Mouse (Mus musculus) midbrain, embryonic 12.5 days (tissue): Measurements from ENCODE around the gene Nlrp4f. TPM values are rescaled to one million over a fixed set of nuclear protein-coding genes. Genes with fewer than 3 reads are reported as not detected.
A peak's percentile ranks its signal among the peaks of the same experiment; 100 is the strongest.

Source experiments
- ATAC-seq: fragments of 200-750 bp; cut with Nextera tagmentation; 2 replicates; pipeline ENCODE4 v1.8.0; 2017; ENCODE audit warnings: low read depth, moderate TSS enrichment, moderate library complexity; ENCODE audit not compliant: low FRiP score
- H3K27ac ChIP-seq: fragments of 300-500 bp; sonication (generic); replicated peaks from 2 replicates; pipeline ENCODE4 v1.5.1; 2016; ENCODE audit warnings: mild to moderate bottlenecking
- H3K27me3 ChIP-seq: fragments of 300-500 bp; sonication (generic); 2 replicates; pipeline ENCODE4 v1.6.1; 2016; ENCODE audit warnings: mild to moderate bottlenecking
- H3K36me3 ChIP-seq: fragments of 300-500 bp; sonication (generic); 2 replicates; pipeline ENCODE4 v1.6.1; 2016
- H3K4me1 ChIP-seq: fragments of 300-500 bp; sonication (generic); 2 replicates; pipeline ENCODE4 v1.6.1; 2016
- H3K4me2 ChIP-seq: fragments of 300-500 bp; sonication (generic); replicated peaks from 2 replicates; pipeline ENCODE4 v1.6.1; 2016; ENCODE audit warnings: mild to moderate bottlenecking, moderate library complexity
- H3K4me3 ChIP-seq: fragments of 300-500 bp; sonication (generic); 2 replicates; pipeline ENCODE4 v1.5.1; 2016; ENCODE audit warnings: mild to moderate bottlenecking
- H3K9ac ChIP-seq: fragments of 300-500 bp; sonication (generic); replicated peaks from 2 replicates; pipeline ENCODE4 v1.6.1; 2016; ENCODE audit warnings: mild to moderate bottlenecking, moderate library complexity
- H3K9me3 ChIP-seq: fragments of 300-500 bp; sonication (generic); 2 replicates; pipeline ENCODE4 v1.6.1; 2016; ENCODE audit warnings: mild to moderate bottlenecking
- WGBS: fragments of 180-500 bp; shearing (Covaris S2); methylation state at CpG from one replicate; pipeline ENCODE4 v1.1.7; 2016; 5-methylcytosine and 5-hydroxymethylcytosine counted together
- polyA plus RNA-seq: library from polyadenylated mRNA; unstranded; fragments of >200 nt; fragmentation: Nextera tagmentation; extraction: Ambion mirVana; gene quantifications from 2 replicates; pipeline ENCODE4 v1.2.1, GENCODE M21; 2016

The Nlrp4f gene
- polyA plus RNA-seq, 1 experiment from 2014 or later, result not detected

DNA sequence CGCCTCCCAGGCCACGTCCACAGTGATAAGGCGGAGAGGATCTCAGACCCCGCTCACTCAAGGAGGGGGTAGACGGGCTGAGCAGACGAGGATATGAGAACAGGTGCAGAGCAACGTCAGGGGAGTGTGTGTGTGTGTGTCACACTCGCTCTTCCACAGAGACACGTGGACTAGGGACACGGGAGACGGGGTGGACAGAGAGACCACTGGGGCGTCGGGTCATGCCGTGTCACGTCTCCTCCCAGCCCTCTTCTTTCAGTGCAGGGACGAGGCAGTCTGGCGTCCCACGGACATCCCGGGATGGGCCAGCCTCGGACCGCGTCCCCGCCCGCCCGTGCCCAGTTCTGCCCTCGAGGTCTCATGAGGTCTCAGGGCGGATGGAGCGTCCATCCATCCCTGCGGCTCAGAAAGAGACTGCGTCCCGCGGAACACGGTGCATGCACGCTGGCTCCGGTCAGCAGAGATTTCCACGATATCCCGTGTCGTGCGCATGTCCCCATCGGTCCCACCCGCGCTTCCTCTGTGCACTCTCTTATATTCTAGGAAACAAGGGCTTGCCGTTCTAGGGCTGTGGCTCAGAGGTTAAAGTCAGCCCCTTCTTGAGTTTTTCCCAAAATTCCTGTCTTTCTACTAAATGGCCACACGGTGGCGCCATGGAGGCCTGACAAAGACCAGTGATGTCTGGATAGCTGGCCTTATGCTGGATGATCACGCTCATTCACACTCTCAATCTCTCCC, 29.9 kb downstream of the Nlrp4f start:
- Histone ChIP-seq H3K4me3 (peak overlapping the region; percentile 31), H3K36me3 (no peaks in the 10 kb centered on the region), H3K27me3 (no peaks in the 10 kb centered on the region), H3K27ac (no peak overlapping the region), H3K9me3 (no peaks in the 10 kb centered on the region), H3K4me1 (peaks cover 4% of the 10 kb centered on the region), H3K9ac (peak overlapping the region; percentile 32; the same call in 1 of the 2 replicates), H3K4me2 (peak overlapping the region; percentile 50)
- ATAC-seq, result peak; percentile 73
- 23% methylated on average over 46 of the region's 46 CpGs for WGBS

GRCm38 (mm10) chr13:65174102-65174501, 31.7 kb downstream of the Nlrp4f start:
- H3K4me2 ChIP-seq, result no peak overlapping the region
- H3K36me3 ChIP-seq, result no peaks in the 10 kb centered on the region
- no peak overlapping the region for H3K9ac ChIP-seq
- no peaks in the 10 kb centered on the region for H3K27me3 ChIP-seq
- H3K9me3 ChIP-seq, result no peaks in the 10 kb centered on the region
- no peak overlapping the region for H3K27ac ChIP-seq
- H3K4me3 ChIP-seq, result no peak overlapping the region
- whole genome bisulfite sequencing, result 83% methylated on average over 3 of the region's 3 CpGs
- peaks cover 4% of the 10 kb centered on the region for H3K4me1 ChIP-seq
- ATAC-seq, result no peak

- Histone ChIP-seq H3K27ac (no peak within 1 kb of the TSS), H3K4me3 (no peak within 1 kb of the TSS), H3K27me3 (no peaks in the 10 kb centered on the region), H3K9ac (no peak within 1 kb of the TSS), H3K4me1 (no peaks in the 10 kb centered on the region), H3K9me3 (no peaks in the 10 kb centered on the region; the same call in 1 of the 2 replicates), H3K4me2 (no peak within 1 kb of the TSS), H3K36me3 (no peaks in the 10 kb centered on the region)
- no peak for ATAC-seq
- WGBS, result 78% methylated on average over 1 of the region's 1 CpGs
Observed at GRCm38 (mm10) chr13:65149940-65150339, 55.8 kb downstream of the Nlrp4f start, which contains the start of gene Olfr466. Gene Olfr466, plus strand, starts transcription at chr13:65150240.

- Histone ChIP-seq H3K27ac (no peak within 1 kb of the TSS), H3K4me3 (no peak within 1 kb of the TSS), H3K4me2 (no peak within 1 kb of the TSS), H3K4me1 (no peaks in the 10 kb centered on the region), H3K9ac (no peak within 1 kb of the TSS), H3K27me3 (no peaks in the 10 kb centered on the region), H3K36me3 (no peaks in the 10 kb centered on the region), H3K9me3 (peaks cover 5% of the 10 kb centered on the region; the same call in 1 of the 2 replicates)
- ATAC-seq, result no peak
- 78% methylated on average over 4 of the region's 4 CpGs for WGBS
Observed at GRCm38 (mm10) chr13:65137789-65138188, 68.0 kb downstream of the Nlrp4f start, which contains the start of gene Olfr465-ps1. Gene Olfr465-ps1, plus strand, starts transcription at chr13:65138089.

Other genes starting within 250 kb of the Nlrp4f start
- gene Spata31d1c, start 172.9 kb downstream of the Nlrp4f start, polyA plus RNA-seq, result not detected in 2 replicates
- not detected in 2 replicates for gene Prss47, start 153.2 kb downstream of the Nlrp4f start, polyA plus RNA-seq
- 40.5 and 41.0 TPM in 2 replicates for gene Mfsd14b, start 93.0 kb downstream of the Nlrp4f start, polyA plus RNA-seq
- gene Olfr465-ps1, start 67.9 kb downstream of the Nlrp4f start, polyA plus RNA-seq, result not detected in 2 replicates
- gene Olfr466, start 55.7 kb downstream of the Nlrp4f start, polyA plus RNA-seq, result not detected in 2 replicates
- not detected in 2 replicates for gene Gm10775, start 53.6 kb upstream of the Nlrp4f start, polyA plus RNA-seq
- 23.3 and 26.8 TPM in 2 replicates for gene Zfp369, start 72.8 kb upstream of the Nlrp4f start, polyA plus RNA-seq